Mouse (Mus musculus): ENCODE data around the gene Grm8. TPM values are rescaled to one million over a fixed set of nuclear protein-coding genes. Genes with fewer than 3 reads are reported as not detected.

The Grm8 gene
- polyA plus RNA-seq, 1 experiment from 2014 or later, result 7.7 TPM

DNA sequence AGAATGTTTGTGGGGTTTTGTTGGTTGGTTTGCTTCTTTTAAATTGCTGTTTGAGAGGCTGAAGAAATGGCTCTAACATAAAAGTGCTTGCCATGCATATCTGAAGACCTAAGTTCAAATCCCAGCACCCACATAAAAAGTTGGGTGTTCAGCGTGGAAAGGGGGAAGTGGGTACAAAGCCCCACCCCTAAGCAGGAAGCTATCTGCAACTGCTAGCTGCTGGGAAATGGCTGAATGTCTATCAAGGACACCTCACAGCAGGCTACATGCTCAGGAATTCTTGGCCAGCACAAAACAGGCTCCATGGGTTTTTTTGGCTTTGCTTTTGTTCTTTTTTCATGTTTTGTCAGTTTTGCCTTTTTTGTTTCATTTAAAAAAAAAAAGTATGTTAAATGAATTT lies 20.1 kb downstream of the Grm8 start:
- Histone ChIP-seq H3K36me3 (no peaks in the 10 kb centered on the region), H3K4me3 (no peak overlapping the region), H3K4me2 (no peak overlapping the region), H3K4me1 (replicated peaks) (no peaks in the 10 kb centered on the region), H3K9ac (no peak overlapping the region), H3K27ac (replicated peaks) (no peak overlapping the region), H3K27me3 (no peaks in the 10 kb centered on the region), H3K9me3 (no peaks in the 10 kb centered on the region)
- ATAC-seq (ENCODE audit: low read depth), result no peak
- WGBS, result 80% methylated on average over 1 of the region's 1 CpGs

DNA sequence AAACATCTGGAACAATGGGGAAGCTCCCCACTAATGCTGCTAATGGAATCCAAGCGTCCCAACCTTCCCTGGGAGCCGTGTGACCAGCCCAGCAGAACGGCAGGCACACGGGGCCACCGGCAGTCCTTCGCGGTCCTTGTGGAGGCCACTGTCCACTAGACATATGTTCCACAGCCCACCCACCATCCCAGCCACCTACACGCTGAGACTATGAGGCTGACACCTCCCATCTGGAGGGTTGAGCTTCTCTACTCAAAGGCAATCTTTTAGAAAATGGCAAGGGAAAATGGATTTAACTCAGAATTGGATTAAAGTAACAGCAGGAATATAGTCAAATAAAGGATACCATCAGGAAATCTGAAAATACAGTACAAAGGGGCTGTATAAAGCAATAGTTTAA lies 23.4 kb downstream of the Grm8 start:
- Histone ChIP-seq H3K27me3 (no peaks in the 10 kb centered on the region), H3K36me3 (no peaks in the 10 kb centered on the region), H3K9me3 (no peaks in the 10 kb centered on the region), H3K27ac (replicated peaks) (no peak overlapping the region), H3K9ac (no peak overlapping the region), H3K4me3 (no peak overlapping the region), H3K4me2 (no peak overlapping the region), H3K4me1 (replicated peaks) (no peaks in the 10 kb centered on the region)
- ATAC-seq (ENCODE audit: low read depth), result no peak
- 85% methylated on average over 8 of the region's 8 CpGs for WGBS

DNA sequence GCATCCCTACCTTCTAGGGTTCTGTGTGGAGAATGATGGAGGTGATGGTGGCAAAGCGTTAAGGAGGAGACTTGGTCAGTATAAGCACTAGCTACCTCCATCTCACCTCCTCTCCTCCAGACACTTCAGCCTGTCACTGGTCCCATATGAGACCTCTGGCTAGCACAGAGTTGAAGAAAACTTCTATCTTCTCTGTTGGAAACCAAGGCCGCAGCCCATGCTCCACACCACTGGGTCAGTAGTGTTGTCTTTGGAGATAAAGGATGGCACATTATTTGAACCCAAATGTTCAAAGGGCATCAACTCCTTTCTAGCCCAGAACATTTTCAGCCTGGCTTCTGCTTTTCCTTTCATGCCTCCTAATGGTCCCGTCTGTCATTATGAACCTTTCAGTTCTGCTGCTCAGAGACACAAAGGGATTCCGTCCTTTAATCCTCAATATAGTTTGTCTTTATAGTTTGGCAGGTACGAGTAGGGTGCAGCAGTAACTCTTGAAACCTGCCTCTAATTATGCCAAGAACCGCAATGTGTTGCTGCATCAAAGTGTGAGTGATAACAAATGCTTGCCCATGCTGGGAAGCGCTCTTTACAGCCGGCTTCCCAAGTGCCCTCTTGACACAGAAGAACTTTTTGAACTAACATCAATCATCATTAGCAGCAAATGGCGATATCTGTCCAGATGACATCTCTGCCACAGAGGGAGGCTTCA lies 32.2 kb downstream of the Grm8 start:
- Histone ChIP-seq H3K27ac (replicated peaks) (no peak overlapping the region), H3K36me3 (no peaks in the 10 kb centered on the region), H3K4me2 (no peak overlapping the region), H3K9me3 (no peaks in the 10 kb centered on the region), H3K4me3 (no peak overlapping the region), H3K9ac (no peak overlapping the region), H3K4me1 (replicated peaks) (no peaks in the 10 kb centered on the region), H3K27me3 (no peaks in the 10 kb centered on the region)
- no peak for ATAC-seq (ENCODE audit: low read depth)
- WGBS, result 28% methylated on average over 9 of the region's 9 CpGs

DNA sequence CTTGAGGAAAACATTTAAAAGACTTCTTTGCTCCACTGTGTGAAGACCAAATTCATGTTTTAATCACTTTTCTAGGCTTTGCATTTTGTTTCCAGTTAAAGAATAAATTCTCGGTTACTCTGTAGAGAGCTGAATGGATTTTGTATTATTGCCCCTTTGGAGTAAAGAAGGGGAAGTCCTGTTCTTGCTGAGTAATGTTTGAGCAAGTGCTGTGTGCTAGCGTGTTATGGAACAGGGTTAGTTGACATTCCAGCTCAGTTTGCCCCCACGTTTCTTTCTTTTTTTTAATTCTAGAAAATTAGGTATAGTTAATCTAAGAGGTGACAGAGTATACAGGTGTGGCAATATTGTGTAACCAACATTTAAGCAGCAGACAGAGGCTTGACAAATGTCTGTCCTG lies 35.0 kb downstream of the Grm8 start:
- Histone ChIP-seq H3K9me3 (no peaks in the 10 kb centered on the region), H3K9ac (no peak overlapping the region), H3K36me3 (no peaks in the 10 kb centered on the region), H3K27ac (replicated peaks) (no peak overlapping the region), H3K4me2 (no peak overlapping the region), H3K4me1 (replicated peaks) (no peaks in the 10 kb centered on the region), H3K27me3 (no peaks in the 10 kb centered on the region), H3K4me3 (no peak overlapping the region)
- 90% methylated on average over 3 of the region's 3 CpGs for WGBS
- ATAC-seq (ENCODE audit: low read depth), result no peak

DNA sequence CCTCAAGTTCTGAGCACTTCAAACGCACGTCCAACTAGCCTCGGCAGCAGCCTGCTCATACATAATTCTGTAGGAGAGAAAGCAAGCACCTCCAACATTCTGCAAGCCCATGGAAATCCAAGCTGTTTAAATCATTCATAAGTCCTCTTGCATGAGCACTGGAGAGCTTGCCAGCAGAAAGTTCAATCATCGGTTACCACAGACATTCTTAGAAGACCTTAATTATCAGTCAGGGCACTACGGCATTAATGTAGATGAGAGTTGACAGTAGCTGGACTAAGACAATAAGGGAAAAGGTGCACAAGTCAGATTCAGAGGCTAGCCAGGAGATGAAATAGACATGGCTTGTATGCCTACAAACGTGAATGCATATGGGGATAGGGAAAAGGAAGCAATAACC lies 42.5 kb downstream of the Grm8 start:
- Histone ChIP-seq H3K9ac (no peak overlapping the region), H3K27ac (replicated peaks) (no peak overlapping the region), H3K36me3 (no peaks in the 10 kb centered on the region), H3K9me3 (no peaks in the 10 kb centered on the region), H3K4me3 (no peak overlapping the region), H3K27me3 (no peaks in the 10 kb centered on the region), H3K4me1 (replicated peaks) (no peaks in the 10 kb centered on the region), H3K4me2 (no peak overlapping the region)
- no peak for ATAC-seq (ENCODE audit: low read depth)
- 88% methylated on average over 6 of the region's 6 CpGs for WGBS

DNA sequence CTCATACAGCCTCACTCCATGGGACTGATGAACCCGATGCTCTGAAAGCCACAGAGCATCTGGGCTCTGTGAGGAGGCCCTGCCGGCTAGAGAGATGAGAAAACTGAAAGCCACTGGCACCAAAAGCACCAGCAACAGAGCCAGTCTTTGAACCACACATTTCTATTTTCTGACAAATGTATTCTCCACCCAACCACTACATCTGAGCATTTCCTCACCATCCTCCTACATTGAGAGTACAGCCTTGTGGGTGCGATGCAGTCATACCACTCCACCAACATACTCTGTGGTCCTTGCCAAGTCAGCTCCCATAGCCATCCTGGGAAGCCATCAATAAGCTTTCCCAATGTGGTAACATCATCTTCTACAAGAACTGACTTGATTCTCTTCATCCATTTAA lies 43.1 kb downstream of the Grm8 start:
- ATAC-seq (ENCODE audit: low read depth), result no peak
- Histone ChIP-seq H3K9me3 (no peaks in the 10 kb centered on the region), H3K27me3 (no peaks in the 10 kb centered on the region), H3K4me3 (no peak overlapping the region), H3K9ac (no peak overlapping the region), H3K4me1 (replicated peaks) (no peaks in the 10 kb centered on the region), H3K4me2 (no peak overlapping the region), H3K27ac (replicated peaks) (no peak overlapping the region), H3K36me3 (no peaks in the 10 kb centered on the region)
- WGBS, result 89% methylated on average over 3 of the region's 3 CpGs

DNA sequence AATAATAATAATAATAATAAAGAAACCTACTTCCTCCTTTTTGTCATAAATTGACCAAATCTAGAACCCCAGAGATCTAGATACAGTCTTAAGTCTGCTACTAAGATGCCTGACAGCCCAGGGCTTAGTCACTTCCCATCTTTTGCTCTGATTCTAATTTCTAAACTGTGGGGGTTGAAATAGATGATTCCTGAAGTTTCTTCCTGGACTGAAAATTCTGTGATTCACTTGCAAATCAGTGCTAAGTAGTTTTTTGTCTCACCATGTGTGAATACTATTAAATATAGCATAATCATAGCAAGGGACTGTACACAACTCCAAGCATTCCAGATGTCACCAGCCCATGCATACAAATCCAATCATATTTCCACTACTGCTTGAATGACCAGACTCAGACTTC lies 44.0 kb downstream of the Grm8 start:
- Histone ChIP-seq H3K9ac (no peak overlapping the region), H3K27me3 (no peaks in the 10 kb centered on the region), H3K36me3 (no peaks in the 10 kb centered on the region), H3K4me1 (replicated peaks) (no peaks in the 10 kb centered on the region), H3K4me2 (no peak overlapping the region), H3K9me3 (no peaks in the 10 kb centered on the region), H3K4me3 (no peak overlapping the region), H3K27ac (replicated peaks) (no peak overlapping the region)
- ATAC-seq (ENCODE audit: low read depth), result no peak

DNA sequence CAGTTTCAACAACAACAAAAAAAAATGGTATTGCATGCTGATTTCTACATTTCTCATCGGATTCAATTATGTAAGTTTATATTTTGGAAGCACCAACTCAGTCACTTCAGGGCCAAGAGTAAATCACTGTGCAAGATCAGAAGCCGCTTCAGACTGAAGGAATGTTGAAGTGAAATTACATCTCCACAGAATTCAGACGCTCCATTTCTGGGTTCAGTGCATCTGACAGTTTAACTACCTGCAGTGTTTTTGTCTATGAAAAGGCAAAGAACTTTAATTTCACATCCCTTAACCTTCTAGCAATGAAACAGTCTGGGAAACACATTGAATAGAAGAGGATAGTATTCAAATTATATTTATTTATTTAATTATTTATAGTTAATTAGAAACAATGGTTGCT lies 59.4 kb downstream of the Grm8 start:
- Histone ChIP-seq H3K4me2 (no peak overlapping the region), H3K27me3 (no peaks in the 10 kb centered on the region), H3K36me3 (no peaks in the 10 kb centered on the region), H3K9me3 (no peaks in the 10 kb centered on the region), H3K4me1 (replicated peaks) (no peaks in the 10 kb centered on the region), H3K4me3 (no peak overlapping the region), H3K27ac (replicated peaks) (no peak overlapping the region), H3K9ac (no peak overlapping the region)
- ATAC-seq (ENCODE audit: low read depth), result no peak
- WGBS, result 69% methylated on average over 3 of the region's 3 CpGs

DNA sequence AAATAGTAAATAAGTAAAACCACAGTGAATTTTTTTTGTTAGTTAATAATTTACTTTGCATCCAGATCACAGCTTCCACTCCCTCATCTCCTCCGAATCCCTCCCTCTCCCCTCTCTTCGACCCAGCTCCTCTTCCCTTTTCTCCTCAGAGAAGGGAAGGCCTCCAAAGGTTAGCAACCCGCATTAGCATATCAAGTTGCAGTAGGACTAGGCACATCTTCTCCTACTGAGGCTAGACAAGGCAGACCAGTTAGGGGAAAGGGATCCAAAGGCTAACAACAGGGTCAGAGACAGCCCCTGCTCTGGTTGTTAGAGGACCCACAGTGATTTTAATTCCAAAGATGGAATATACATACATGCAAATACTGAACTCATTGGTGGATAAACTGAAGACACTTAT lies 60.5 kb downstream of the Grm8 start:
- H3K9me3 ChIP-seq, result no peaks in the 10 kb centered on the region
- H3K27ac ChIP-seq (replicated peaks), result no peak overlapping the region
- no peaks in the 10 kb centered on the region for H3K36me3 ChIP-seq
- WGBS, result 49% methylated on average over 3 of the region's 3 CpGs
- H3K9ac ChIP-seq, result no peak overlapping the region
- H3K4me1 ChIP-seq (replicated peaks), result no peaks in the 10 kb centered on the region
- no peak overlapping the region for H3K4me2 ChIP-seq
- no peaks in the 10 kb centered on the region for H3K27me3 ChIP-seq
- H3K4me3 ChIP-seq, result no peak overlapping the region
- no peak for ATAC-seq (ENCODE audit: low read depth)

DNA sequence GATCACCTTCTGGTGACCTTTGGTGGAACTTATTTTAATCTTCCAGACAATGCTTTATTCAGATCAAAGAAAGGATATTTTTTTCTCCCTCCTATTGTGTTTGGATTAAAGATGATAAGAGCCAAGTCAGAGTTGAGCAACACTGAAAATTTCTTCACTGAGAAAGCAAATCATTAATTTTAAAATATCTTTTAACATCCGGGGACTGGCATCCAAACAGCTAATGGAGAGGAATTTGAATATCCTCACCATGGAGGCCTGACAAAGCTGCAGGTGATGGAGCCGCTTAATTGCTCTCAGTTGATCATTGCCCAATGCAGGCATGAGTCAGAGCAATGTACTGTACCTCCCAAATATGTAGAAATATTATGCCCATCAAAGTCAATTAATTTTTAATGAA lies 83.0 kb downstream of the Grm8 start:
- no peak overlapping the region for H3K27ac ChIP-seq (replicated peaks)
- 74% methylated on average over 2 of the region's 2 CpGs for WGBS
- H3K36me3 ChIP-seq, result no peaks in the 10 kb centered on the region
- no peaks in the 10 kb centered on the region for H3K27me3 ChIP-seq
- H3K4me2 ChIP-seq, result no peak overlapping the region
- ATAC-seq (ENCODE audit: low read depth), result no peak
- no peak overlapping the region for H3K4me3 ChIP-seq
- H3K9ac ChIP-seq, result no peak overlapping the region
- no peaks in the 10 kb centered on the region for H3K9me3 ChIP-seq
- H3K4me1 ChIP-seq (replicated peaks), result no peaks in the 10 kb centered on the region

DNA sequence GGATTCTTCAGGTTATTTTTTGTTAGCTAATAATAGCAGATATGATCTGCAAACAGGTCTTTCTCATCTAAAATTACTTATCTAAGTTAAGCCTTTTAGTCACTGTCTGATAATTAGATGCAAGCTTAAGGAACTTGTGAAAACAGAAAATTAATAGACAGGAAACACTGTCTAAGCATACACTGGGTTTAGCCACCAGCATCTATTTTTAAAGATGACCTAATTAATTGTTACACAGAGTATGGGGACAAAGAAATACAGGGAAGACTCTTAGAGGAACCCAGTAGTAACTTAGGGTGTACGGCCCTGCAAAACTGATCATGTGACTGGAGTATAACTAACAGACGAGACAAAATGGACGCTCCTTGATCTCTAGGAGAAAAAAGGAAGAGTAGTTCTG lies 92.6 kb downstream of the Grm8 start:
- Histone ChIP-seq H3K36me3 (no peaks in the 10 kb centered on the region), H3K9me3 (no peaks in the 10 kb centered on the region), H3K4me2 (no peak overlapping the region), H3K9ac (no peak overlapping the region), H3K4me3 (no peak overlapping the region), H3K27me3 (no peaks in the 10 kb centered on the region), H3K27ac (replicated peaks) (no peak overlapping the region), H3K4me1 (replicated peaks) (no peaks in the 10 kb centered on the region)
- no peak for ATAC-seq (ENCODE audit: low read depth)
- WGBS, result 88% methylated on average over 3 of the region's 3 CpGs

DNA sequence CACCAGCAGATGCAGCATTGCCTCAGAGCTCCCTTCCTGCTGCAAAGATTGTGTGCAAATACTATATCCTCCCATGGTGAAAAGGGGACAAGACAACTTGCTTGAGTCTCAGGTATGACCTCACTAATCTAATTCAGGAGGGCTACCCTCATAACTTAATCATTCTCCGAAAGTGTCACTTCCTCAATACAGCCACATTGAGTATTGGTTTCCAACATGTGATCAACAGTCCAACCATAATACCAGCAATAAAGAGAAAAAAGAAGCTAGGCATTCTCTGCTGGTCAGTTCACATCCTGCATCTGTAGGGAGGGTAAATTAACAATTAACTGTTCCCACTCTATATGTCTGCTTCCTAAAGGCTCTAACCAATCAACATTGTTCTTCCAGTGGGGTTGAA lies 94.2 kb downstream of the Grm8 start:
- Histone ChIP-seq H3K9me3 (no peaks in the 10 kb centered on the region), H3K9ac (no peak overlapping the region), H3K36me3 (no peaks in the 10 kb centered on the region), H3K27me3 (no peaks in the 10 kb centered on the region), H3K4me2 (no peak overlapping the region), H3K4me1 (replicated peaks) (no peaks in the 10 kb centered on the region), H3K27ac (replicated peaks) (no peak overlapping the region), H3K4me3 (no peak overlapping the region)
- no peak for ATAC-seq (ENCODE audit: low read depth)
- 80% methylated on average over 1 of the region's 1 CpGs for WGBS

DNA sequence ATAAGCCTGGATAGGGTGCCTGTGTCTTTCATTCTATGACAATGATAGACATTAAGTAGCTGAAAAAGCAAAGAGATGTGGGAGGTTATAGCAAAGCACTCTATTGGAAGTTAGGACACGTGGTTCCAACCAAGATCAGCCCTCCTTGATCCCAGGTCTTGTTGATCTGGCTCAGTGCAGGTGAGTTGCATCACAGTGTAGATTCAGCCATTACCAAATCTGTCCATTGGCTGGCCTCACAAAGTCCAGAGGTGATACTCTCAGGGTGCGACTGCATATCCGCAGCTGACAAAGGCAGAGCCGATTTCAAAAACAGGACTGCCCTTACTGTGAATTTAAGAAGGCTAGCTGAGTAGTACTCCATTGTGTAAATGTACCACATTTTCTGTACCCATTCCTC lies 103.0 kb downstream of the Grm8 start:
- H3K9me3 ChIP-seq, result no peaks in the 10 kb centered on the region
- no peak overlapping the region for H3K9ac ChIP-seq
- H3K4me3 ChIP-seq, result no peak overlapping the region
- WGBS, result 93% methylated on average over 4 of the region's 4 CpGs
- ATAC-seq (ENCODE audit: low read depth), result no peak
- no peak overlapping the region for H3K27ac ChIP-seq (replicated peaks)
- H3K36me3 ChIP-seq, result no peaks in the 10 kb centered on the region
- H3K4me2 ChIP-seq, result no peak overlapping the region
- H3K27me3 ChIP-seq, result no peaks in the 10 kb centered on the region
- no peaks in the 10 kb centered on the region for H3K4me1 ChIP-seq (replicated peaks)

Measured in neural tube, embryonic 13.5 days (tissue).